Mouse (Mus musculus): ENCODE measurements around the gene Rnf150.

Rnf150 gene

GRCm38 (mm10) chr8:83011758-83012157 is 148.6 kb downstream of the Rnf150 start:
- in situ Hi-C loops (cut with MboI, MseI), result no loop called here

- in situ Hi-C loops (cut with MboI, MseI), result no loop called here
These were observed 165.1 kb downstream of the Rnf150 start for GRCm38 (mm10) chr8:83028211-83028610.

GRCm38 (mm10) chr8:83032800-83033199 is 169.6 kb downstream of the Rnf150 start:
- in situ Hi-C loops (cut with MboI, MseI), result loop anchor here (10.0 kb wide), 1 partner anchor 1292 kb away; no protein-coding TSS in a partner anchor

GRCm38 (mm10) chr8:83035141-83035540 is 172.0 kb downstream of the Rnf150 start:
- in situ Hi-C loops (cut with MboI, MseI), result loop anchor here (10.0 kb wide), 1 partner anchor 1290 kb away; no protein-coding TSS in a partner anchor

GRCm38 (mm10) chr8:83036521-83037166 is 173.5 kb downstream of the Rnf150 start:
- in situ Hi-C loops (cut with MboI, MseI), result loop anchor here (10.0 kb wide), 1 partner anchor 1288 kb away; no protein-coding TSS in a partner anchor

GRCm38 (mm10) chr8:83037321-83037720 is 174.2 kb downstream of the Rnf150 start:
- in situ Hi-C loops (cut with MboI, MseI), result loop anchor here (10.0 kb wide), 1 partner anchor 1287 kb away; no protein-coding TSS in a partner anchor

GRCm38 (mm10) chr8:83038575-83038974 is 175.4 kb downstream of the Rnf150 start:
- in situ Hi-C loops (cut with MboI, MseI), result loop anchor here (10.0 kb wide), 1 partner anchor 1286 kb away; no protein-coding TSS in a partner anchor

- in situ Hi-C loops (cut with MboI, MseI), result no loop called here
These were observed 178.3 kb downstream of the Rnf150 start for GRCm38 (mm10) chr8:83041440-83041839.

- in situ Hi-C loops (cut with MboI, MseI), result no loop called here
These were observed 183.8 kb downstream of the Rnf150 start for GRCm38 (mm10) chr8:83046912-83047311.

- in situ Hi-C loops (cut with MboI, MseI), result no loop called here
These were observed 185.4 kb downstream of the Rnf150 start for GRCm38 (mm10) chr8:83048527-83048926.

GRCm38 (mm10) chr8:83049171-83049601 is 186.0 kb downstream of the Rnf150 start:
- in situ Hi-C loops (cut with MboI, MseI), result no loop called here

- in situ Hi-C loops (cut with MboI, MseI), result no loop called here
These were observed 186.5 kb downstream of the Rnf150 start for GRCm38 (mm10) chr8:83049616-83050015.

GRCm38 (mm10) chr8:83052896-83053295 is 189.7 kb downstream of the Rnf150 start:
- in situ Hi-C loops (cut with MboI, MseI), result no loop called here

- in situ Hi-C loops (cut with MboI, MseI), result no loop called here
These were observed 191.6 kb downstream of the Rnf150 start for GRCm38 (mm10) chr8:83054801-83055200.

GRCm38 (mm10) chr8:83058951-83059350 is 195.8 kb downstream of the Rnf150 start:
- in situ Hi-C loops (cut with MboI, MseI), result no loop called here

GRCm38 (mm10) chr8:83060076-83060475 is 196.9 kb downstream of the Rnf150 start:
- in situ Hi-C loops (cut with MboI, MseI), result no loop called here

- in situ Hi-C loops (cut with MboI, MseI), result no loop called here
These were observed 198.1 kb downstream of the Rnf150 start for GRCm38 (mm10) chr8:83061257-83061656.

GRCm38 (mm10) chr8:83061873-83062272 is 198.7 kb downstream of the Rnf150 start:
- in situ Hi-C loops (cut with MboI, MseI), result no loop called here

- in situ Hi-C loops (cut with MboI, MseI), result no loop called here
These were observed 199.1 kb downstream of the Rnf150 start for GRCm38 (mm10) chr8:83062276-83062675.

- in situ Hi-C loops (cut with MboI, MseI), result no loop called here
These were observed 200.9 kb downstream of the Rnf150 start for GRCm38 (mm10) chr8:83064096-83064495.

- in situ Hi-C loops (cut with MboI, MseI), result no loop called here
These were observed 202.9 kb downstream of the Rnf150 start for GRCm38 (mm10) chr8:83066076-83066475.

- in situ Hi-C loops (cut with MboI, MseI), result no loop called here
These were observed 203.7 kb downstream of the Rnf150 start for GRCm38 (mm10) chr8:83066846-83067245.

GRCm38 (mm10) chr8:83067906-83068305 is 204.8 kb downstream of the Rnf150 start:
- in situ Hi-C loops (cut with MboI, MseI), result no loop called here
